Mouse (Mus musculus): ENCODE measurements around the gene Tbxas1. TPM values are rescaled to one million over a fixed set of nuclear protein-coding genes. Genes with fewer than 3 reads are reported as not detected.

The Tbxas1 gene
- polyA plus RNA-seq, 1 experiment from 2014 or later, result 2.2 TPM

DNA sequence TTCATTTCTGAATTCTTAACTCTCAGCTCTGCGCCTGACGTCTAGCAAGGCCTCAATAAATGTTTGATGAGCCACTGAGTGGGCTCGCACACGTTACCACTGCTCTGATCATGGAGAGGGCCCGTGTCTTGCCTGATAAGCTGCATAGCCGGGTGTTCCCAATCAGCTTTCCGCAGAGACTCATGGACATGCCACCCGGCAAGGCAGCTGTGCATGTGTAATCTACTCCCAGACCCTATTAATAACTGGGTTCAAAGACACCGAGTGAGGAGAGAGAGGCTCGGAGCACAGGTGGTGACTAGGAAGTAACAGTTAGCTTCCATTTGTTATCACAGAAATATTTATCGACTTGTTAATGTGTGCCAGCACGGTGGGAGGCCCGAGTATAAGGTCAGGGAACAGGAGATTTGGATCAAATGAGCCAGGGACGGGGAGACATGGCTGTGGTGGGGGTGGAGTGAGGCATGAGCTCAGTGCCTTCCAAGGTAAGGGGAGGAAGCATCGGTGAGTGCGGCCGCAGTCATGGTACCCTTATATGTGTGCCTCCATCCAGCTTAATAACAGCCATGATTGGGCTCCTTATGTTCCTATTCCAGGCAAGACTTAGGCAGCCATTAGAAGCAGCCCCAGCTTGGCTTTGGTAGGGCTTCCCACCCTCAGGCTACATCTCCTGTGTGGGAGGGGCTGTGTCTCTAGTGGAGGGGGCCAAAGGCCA, 46.0 kb downstream of the Tbxas1 start:
- ATAC-seq (ENCODE audit: low FRiP score) (no peak), DNase-seq (ENCODE audit: low spot score) (no peak)
- H3K36me3 ChIP-seq (replicated peaks; ENCODE audit: control insufficient read depth, insufficient read depth), result no peaks in the 10 kb centered on the region
- no peak overlapping the region for H3K4me3 ChIP-seq (replicated peaks; ENCODE audit: low read length)
- 77% methylated on average over 17 of the region's 17 CpGs for WGBS
- H3K9ac ChIP-seq, result no peak overlapping the region
- no peak overlapping the region for H3K4me2 ChIP-seq (replicated peaks)
- no peaks in the 10 kb centered on the region for H3K4me1 ChIP-seq (replicated peaks; ENCODE audit: control insufficient read depth, insufficient read depth, low read length)
- H3K27ac ChIP-seq, result peak overlapping the region; percentile 38; the same call in 1 of the 2 replicates
- no peaks in the 10 kb centered on the region for H3K27me3 ChIP-seq (ENCODE audit: control insufficient read depth, insufficient read depth, low read length)
- no peaks in the 10 kb centered on the region for H3K9me3 ChIP-seq (ENCODE audit: control insufficient read depth, low read length)

DNA sequence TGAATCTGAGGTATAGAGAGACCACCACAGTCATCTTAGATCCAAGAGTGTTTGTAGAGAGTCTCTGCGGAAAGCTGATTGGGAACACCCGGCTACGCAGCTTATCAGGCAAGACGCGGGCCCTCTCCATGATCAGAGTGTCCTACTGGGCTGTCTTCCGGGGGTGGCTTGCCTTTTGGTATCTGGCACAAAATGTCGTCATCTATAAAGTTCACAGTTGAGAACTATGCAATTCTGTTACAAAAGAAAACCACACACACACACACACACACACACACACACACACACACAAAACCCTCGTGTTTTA, 46.6 kb downstream of the Tbxas1 start:
- Histone ChIP-seq H3K36me3 (replicated peaks; ENCODE audit: control insufficient read depth, insufficient read depth) (no peaks in the 10 kb centered on the region), H3K4me1 (replicated peaks; ENCODE audit: control insufficient read depth, insufficient read depth, low read length) (no peaks in the 10 kb centered on the region), H3K27me3 (ENCODE audit: control insufficient read depth, insufficient read depth, low read length) (no peaks in the 10 kb centered on the region), H3K9ac (no peak overlapping the region), H3K4me2 (replicated peaks) (no peak overlapping the region), H3K4me3 (replicated peaks; ENCODE audit: low read length) (no peak overlapping the region), H3K27ac (no peak overlapping the region), H3K9me3 (ENCODE audit: control insufficient read depth, low read length) (no peaks in the 10 kb centered on the region)
- 89% methylated on average over 8 of the region's 8 CpGs for WGBS
- DNase-seq (ENCODE audit: low spot score), result no peak
- no peak for ATAC-seq (ENCODE audit: low FRiP score)

DNA sequence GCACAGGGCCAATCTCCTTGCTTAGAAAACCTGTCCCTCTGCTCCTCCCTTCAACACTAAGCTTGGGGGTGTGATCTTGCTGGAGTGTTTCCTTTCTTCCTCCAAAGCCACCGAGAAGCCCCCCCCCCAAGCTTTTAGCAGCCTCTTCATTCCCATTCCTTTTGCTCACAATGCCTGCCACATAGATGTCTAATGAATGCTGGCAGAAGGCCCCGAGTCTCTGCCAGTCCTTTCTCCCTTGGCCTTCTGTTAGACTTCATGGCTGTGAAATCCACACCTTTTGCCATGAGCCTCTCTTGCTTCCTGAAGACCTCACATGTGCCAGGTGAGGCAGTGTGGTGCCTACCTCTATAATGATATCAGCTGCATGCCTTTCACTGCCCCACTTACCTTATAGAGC, 47.3 kb downstream of the Tbxas1 start:
- Histone ChIP-seq H3K4me3 (replicated peaks; ENCODE audit: low read length) (no peak overlapping the region), H3K27me3 (ENCODE audit: control insufficient read depth, insufficient read depth, low read length) (no peaks in the 10 kb centered on the region), H3K27ac (no peak overlapping the region), H3K9ac (no peak overlapping the region), H3K9me3 (ENCODE audit: control insufficient read depth, low read length) (no peaks in the 10 kb centered on the region), H3K36me3 (replicated peaks; ENCODE audit: control insufficient read depth, insufficient read depth) (no peaks in the 10 kb centered on the region), H3K4me2 (replicated peaks) (no peak overlapping the region), H3K4me1 (replicated peaks; ENCODE audit: control insufficient read depth, insufficient read depth, low read length) (no peaks in the 10 kb centered on the region)
- no peak for ATAC-seq (ENCODE audit: low FRiP score)
- WGBS, result 68% methylated on average over 2 of the region's 2 CpGs
- DNase-seq (ENCODE audit: low spot score), result no peak

DNA sequence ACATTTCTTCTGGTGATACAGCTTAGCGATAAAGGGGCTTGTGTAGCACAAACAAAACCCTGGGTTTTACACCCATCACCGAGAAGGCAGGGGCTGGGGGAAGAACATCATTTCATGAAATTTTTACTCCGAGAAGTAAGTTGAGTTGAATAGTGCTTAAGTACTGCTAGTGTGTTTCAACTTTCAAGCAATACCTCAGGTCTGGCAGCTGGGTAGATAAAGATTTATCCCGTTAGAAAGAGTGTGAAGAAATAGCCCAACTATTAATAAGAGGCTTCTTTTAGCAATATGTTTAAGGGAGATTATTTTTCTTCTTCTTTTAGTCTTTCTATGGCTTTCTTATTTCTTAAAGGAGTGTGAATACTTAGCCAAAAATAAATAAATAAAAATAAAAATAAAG, 48.2 kb downstream of the Tbxas1 start:
- ATAC-seq (ENCODE audit: low FRiP score) (no peak), DNase-seq (ENCODE audit: low spot score) (no peak)
- Histone ChIP-seq H3K4me2 (replicated peaks) (no peak overlapping the region), H3K4me1 (replicated peaks; ENCODE audit: control insufficient read depth, insufficient read depth, low read length) (no peaks in the 10 kb centered on the region), H3K9me3 (ENCODE audit: control insufficient read depth, low read length) (no peaks in the 10 kb centered on the region), H3K9ac (no peak overlapping the region), H3K27ac (no peak overlapping the region), H3K27me3 (ENCODE audit: control insufficient read depth, insufficient read depth, low read length) (no peaks in the 10 kb centered on the region), H3K36me3 (replicated peaks; ENCODE audit: control insufficient read depth, insufficient read depth) (no peaks in the 10 kb centered on the region), H3K4me3 (replicated peaks; ENCODE audit: low read length) (no peak overlapping the region)
- 87% methylated on average over 4 of the region's 4 CpGs for WGBS

DNA sequence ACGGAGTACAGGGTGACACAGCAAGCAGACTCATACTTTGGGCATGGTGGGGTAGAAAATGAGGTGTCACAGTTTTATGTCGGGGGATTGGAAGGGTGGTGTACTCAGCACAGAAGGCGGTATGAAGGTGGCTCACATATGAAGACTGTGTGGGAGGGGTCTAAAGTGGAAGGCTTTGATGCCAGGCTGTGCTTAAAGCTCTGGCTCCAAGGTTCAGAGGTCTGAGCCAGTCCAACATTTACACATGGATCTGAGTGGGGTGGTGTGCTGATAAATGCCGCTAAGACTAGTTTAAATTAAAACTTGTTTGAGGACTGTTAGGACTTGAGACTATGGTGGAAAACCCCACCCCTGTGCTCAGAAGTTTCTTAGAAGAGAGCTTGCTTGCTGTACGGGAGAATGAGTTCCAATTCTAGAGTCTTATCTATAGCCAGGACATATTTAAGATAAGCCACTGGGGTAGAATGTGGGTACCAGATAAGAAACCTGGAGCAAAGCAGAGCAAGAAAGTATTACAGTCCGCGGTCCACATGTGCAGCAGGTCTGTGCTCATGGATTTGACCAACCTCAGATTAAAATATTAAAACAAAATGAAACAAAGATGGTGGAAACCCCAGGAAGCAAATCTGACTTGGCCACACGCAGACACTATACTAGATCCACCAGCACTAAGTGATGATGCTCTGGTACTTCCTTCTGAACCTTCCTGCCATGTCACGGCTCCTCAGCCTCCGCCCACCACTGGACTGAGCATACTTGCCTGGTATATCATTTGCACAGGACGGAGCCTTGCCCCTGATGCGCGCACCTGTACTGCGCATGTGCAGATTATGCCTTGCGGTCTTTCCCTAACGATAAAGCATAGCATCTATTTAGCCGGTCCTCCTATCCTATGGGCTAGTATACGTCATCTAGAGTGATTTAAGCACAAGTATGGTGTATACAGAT, 48.9 kb downstream of the Tbxas1 start:
- Histone ChIP-seq H3K4me3 (replicated peaks; ENCODE audit: low read length) (no peak overlapping the region), H3K36me3 (replicated peaks; ENCODE audit: control insufficient read depth, insufficient read depth) (no peaks in the 10 kb centered on the region), H3K9ac (no peak overlapping the region), H3K4me2 (replicated peaks) (no peak overlapping the region), H3K9me3 (ENCODE audit: control insufficient read depth, low read length) (no peaks in the 10 kb centered on the region), H3K27ac (no peak overlapping the region), H3K4me1 (replicated peaks; ENCODE audit: control insufficient read depth, insufficient read depth, low read length) (no peaks in the 10 kb centered on the region), H3K27me3 (ENCODE audit: control insufficient read depth, insufficient read depth, low read length) (no peaks in the 10 kb centered on the region)
- WGBS, result 94% methylated on average over 18 of the region's 18 CpGs
- DNase-seq (ENCODE audit: low spot score) (no peak), ATAC-seq (ENCODE audit: low FRiP score) (no peak)

- H3K27me3 ChIP-seq (ENCODE audit: control insufficient read depth, insufficient read depth, low read length), result no peaks in the 10 kb centered on the region
- no peak overlapping the region for H3K27ac ChIP-seq
- H3K4me1 ChIP-seq (replicated peaks; ENCODE audit: control insufficient read depth, insufficient read depth, low read length), result no peaks in the 10 kb centered on the region
- H3K9ac ChIP-seq, result no peak overlapping the region
- WGBS, result 63% methylated on average over 7 of the region's 7 CpGs
- H3K36me3 ChIP-seq (replicated peaks; ENCODE audit: control insufficient read depth, insufficient read depth), result no peaks in the 10 kb centered on the region
- H3K4me2 ChIP-seq (replicated peaks), result peak overlapping the region; percentile 18
- ATAC-seq (ENCODE audit: low FRiP score), result no peak
- H3K4me3 ChIP-seq (replicated peaks; ENCODE audit: low read length), result no peak overlapping the region
- DNase-seq (ENCODE audit: low spot score), result no peak
- no peaks in the 10 kb centered on the region for H3K9me3 ChIP-seq (ENCODE audit: control insufficient read depth, low read length)
Observed at GRCm38 (mm10) chr6:38925719-38926118, 50.5 kb downstream of the Tbxas1 start.

DNA sequence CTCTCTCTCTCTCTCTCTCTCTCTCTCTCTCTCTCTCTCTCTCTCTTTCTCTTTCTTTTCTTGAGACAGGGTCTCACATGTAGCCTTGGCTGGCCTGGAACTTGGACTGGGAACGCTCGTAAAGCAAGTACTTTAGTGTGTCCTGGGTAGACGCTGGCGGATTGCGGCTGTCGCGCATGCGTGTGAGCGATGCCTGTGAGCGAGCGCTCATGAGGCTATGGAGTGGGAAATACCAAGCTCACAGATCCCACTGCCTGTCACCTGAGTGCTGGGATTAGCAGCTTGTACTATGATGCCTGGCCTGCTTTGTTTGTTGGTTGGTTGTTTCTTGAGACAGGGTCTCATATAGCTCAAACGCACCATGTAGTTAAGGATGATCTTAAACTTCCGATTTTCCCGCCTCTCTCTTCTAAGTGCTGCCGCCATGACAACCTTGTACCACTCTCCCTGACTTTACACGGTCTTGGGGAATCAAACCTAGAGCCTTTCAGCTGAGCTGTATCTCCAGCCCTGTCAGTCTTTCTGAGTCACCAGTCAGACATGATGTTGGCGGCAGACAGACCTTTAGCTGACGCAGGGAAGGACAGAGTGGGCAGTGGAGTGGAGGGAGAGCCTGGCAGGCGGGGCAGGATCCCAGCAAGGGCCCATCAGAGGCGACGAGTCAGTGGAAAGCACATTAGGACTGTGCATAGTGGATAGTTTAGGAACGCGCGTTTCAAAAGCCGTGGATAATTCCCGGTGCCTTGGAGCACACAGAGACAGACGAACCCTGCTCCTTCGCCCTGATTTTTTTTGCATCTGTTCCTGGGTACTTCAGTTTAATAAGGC, 51.1 kb downstream of the Tbxas1 start:
- Histone ChIP-seq H3K4me3 (replicated peaks; ENCODE audit: low read length) (no peak overlapping the region), H3K4me1 (replicated peaks; ENCODE audit: control insufficient read depth, insufficient read depth, low read length) (no peaks in the 10 kb centered on the region), H3K27ac (peak overlapping the region; percentile 38), H3K9ac (0 out of 2 replicates have a peak overlapping the region, but pooled peaks have one; percentile 10), H3K27me3 (ENCODE audit: control insufficient read depth, insufficient read depth, low read length) (no peaks in the 10 kb centered on the region), H3K36me3 (replicated peaks; ENCODE audit: control insufficient read depth, insufficient read depth) (no peaks in the 10 kb centered on the region), H3K9me3 (ENCODE audit: control insufficient read depth, low read length) (no peaks in the 10 kb centered on the region), H3K4me2 (replicated peaks) (peak overlapping the region; percentile 18)
- WGBS, result 54% methylated on average over 28 of the region's 28 CpGs
- DNase-seq (ENCODE audit: low spot score) (no peak), ATAC-seq (ENCODE audit: low FRiP score) (peak; percentile 63; the same call in 1 of the 2 replicates)

DNA sequence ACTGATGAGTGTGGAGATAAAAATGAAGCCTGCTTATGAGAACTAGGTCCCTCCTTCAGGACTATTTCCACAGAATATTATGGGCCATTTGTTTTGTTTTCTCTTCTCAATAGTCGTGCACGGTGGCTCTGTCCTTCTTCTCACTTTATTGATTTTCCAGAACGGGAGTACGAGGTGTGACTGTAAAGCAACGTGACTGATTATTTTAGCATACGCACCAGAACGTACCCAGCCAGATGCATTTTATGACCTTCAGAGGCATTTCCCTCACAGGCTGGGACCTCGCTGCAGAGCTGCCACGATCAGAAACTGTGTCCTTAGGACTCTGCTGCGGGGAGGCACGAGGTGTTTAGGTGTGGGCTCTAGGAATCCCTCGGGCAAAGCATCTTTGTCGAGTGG, 51.8 kb downstream of the Tbxas1 start:
- no peak for DNase-seq (ENCODE audit: low spot score)

DNA sequence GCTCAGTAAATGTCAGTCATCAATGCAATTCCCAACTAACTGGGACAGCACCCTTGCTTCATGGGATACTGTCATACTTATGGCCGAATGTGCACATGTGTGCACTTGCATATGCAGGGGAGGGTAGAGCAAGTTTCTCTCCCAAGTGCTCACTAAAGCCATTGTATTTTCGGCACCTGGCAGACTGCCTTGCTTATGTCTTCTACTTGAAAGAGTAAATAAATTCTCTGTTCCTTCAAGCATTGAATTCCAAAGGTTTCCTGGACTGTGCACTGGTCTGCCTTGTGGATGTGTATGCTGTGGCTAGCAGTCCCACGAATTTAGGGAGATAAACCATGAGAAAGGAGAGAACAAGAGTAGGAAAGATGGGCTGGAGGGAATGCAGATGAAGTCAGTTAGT, 53.3 kb downstream of the Tbxas1 start:
- Histone ChIP-seq H3K9me3 (ENCODE audit: control insufficient read depth, low read length) (0 out of 2 replicates have a peak, but pooled peaks cover 4% of the 10 kb centered on the region), H3K4me1 (replicated peaks; ENCODE audit: control insufficient read depth, insufficient read depth, low read length) (no peaks in the 10 kb centered on the region), H3K27me3 (ENCODE audit: control insufficient read depth, insufficient read depth, low read length) (no peaks in the 10 kb centered on the region), H3K4me3 (replicated peaks; ENCODE audit: low read length) (no peak overlapping the region), H3K27ac (no peak overlapping the region), H3K9ac (no peak overlapping the region), H3K36me3 (replicated peaks; ENCODE audit: control insufficient read depth, insufficient read depth) (no peaks in the 10 kb centered on the region), H3K4me2 (replicated peaks) (no peak overlapping the region)
- WGBS, result 76% methylated on average over 3 of the region's 3 CpGs
- DNase-seq (ENCODE audit: low spot score) (no peak), ATAC-seq (ENCODE audit: low FRiP score) (no peak)

More for the DNA sequence above, 51.8 kb downstream of the Tbxas1 start:
- H3K9ac ChIP-seq, result 0 out of 2 replicates have a peak overlapping the region, but pooled peaks have one; percentile 10
- no peaks in the 10 kb centered on the region for H3K27me3 ChIP-seq (ENCODE audit: control insufficient read depth, insufficient read depth, low read length)
- no peaks in the 10 kb centered on the region for H3K36me3 ChIP-seq (replicated peaks; ENCODE audit: control insufficient read depth, insufficient read depth)
- H3K27ac ChIP-seq, result peak overlapping the region; percentile 38; the same call in 1 of the 2 replicates
- no peak for ATAC-seq (ENCODE audit: low FRiP score)
- no peaks in the 10 kb centered on the region for H3K9me3 ChIP-seq (ENCODE audit: control insufficient read depth, low read length)
- no peak overlapping the region for H3K4me3 ChIP-seq (replicated peaks; ENCODE audit: low read length)
- 61% methylated on average over 13 of the region's 13 CpGs for WGBS
- H3K4me1 ChIP-seq (replicated peaks; ENCODE audit: control insufficient read depth, insufficient read depth, low read length), result no peaks in the 10 kb centered on the region
- H3K4me2 ChIP-seq (replicated peaks), result peak overlapping the region; percentile 18; the same call in 1 of the 2 replicates

Data from hindbrain, embryonic 14.5 days (tissue).